Mouse (Mus musculus): ENCODE results near the gene Pcsk4.

DNA sequence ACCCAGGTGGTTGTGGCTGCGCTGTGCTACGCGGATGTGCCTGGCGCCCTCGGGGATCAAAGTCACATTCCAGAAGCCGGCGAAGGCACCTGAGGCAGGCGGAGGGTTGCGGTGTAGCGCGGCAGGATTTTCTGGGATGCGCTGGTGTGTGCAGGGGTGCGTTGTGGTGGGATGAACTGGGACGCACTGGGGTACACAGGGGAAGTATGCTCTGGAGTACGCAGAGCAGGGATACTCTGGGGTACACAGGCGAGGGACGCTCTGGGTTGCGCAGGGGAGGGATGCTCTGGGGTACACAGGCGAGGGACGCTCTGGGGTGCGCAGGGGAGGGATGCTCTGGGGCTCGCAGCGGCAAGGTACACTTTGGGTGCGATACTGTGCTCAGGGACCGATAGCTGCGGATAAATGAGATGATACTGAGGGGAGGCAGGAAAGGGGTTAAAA is 13.0 kb upstream of the Pcsk4 start:
- no peak for TF ChIP-seq TAL1 (IDR thresholded peaks at IDR 0.05; ENCODE audit: low read length)
- no peak for TF ChIP-seq GATA1 (IDR thresholded peaks at IDR 0.05; ENCODE audit: low read length)

Data from erythroblast, embryonic 14.5 days (primary cell).